Mouse (Mus musculus): ENCODE data around the gene Olig3.

Gene Olig3

GRCm38 (mm10) chr10:19356071-19356583 lies at the start of gene Olig3:
TSS of gene Olig3 (plus strand) at chr10:19356533.
- no peak for DNase-seq (ENCODE audit: low spot score)

GRCm38 (mm10) chr10:19309681-19310395 lies 46.5 kb upstream of the Olig3 start:
- DNase-seq (ENCODE audit: low spot score): no peak

- DNase-seq (ENCODE audit: low spot score): no peak
Measured at GRCm38 (mm10) chr10:19310471-19310870, 45.9 kb upstream of the Olig3 start.

GRCm38 (mm10) chr10:19317962-19318812 lies 38.1 kb upstream of the Olig3 start:
- DNase-seq (ENCODE audit: low spot score): no peak

GRCm38 (mm10) chr10:19321781-19322180 lies 34.6 kb upstream of the Olig3 start:
- DNase-seq (ENCODE audit: low spot score): peak; percentile 5

- DNase-seq (ENCODE audit: low spot score): no peak
Measured at GRCm38 (mm10) chr10:19329191-19329777, 27.0 kb upstream of the Olig3 start.

GRCm38 (mm10) chr10:19333425-19333824 lies 22.9 kb upstream of the Olig3 start:
- no peak for DNase-seq (ENCODE audit: low spot score)

- DNase-seq (ENCODE audit: low spot score): no peak
Measured at GRCm38 (mm10) chr10:19338695-19339630, 17.4 kb upstream of the Olig3 start.

GRCm38 (mm10) chr10:19344039-19344438 lies 12.3 kb upstream of the Olig3 start:
- no peak for DNase-seq (ENCODE audit: low spot score)

- DNase-seq (ENCODE audit: low spot score): no peak
Measured at GRCm38 (mm10) chr10:19349326-19349725, 7.0 kb upstream of the Olig3 start.

GRCm38 (mm10) chr10:19352006-19352877 lies 4.1 kb upstream of the Olig3 start:
- DNase-seq (ENCODE audit: low spot score): no peak

- DNase-seq (ENCODE audit: low spot score): no peak
Measured at GRCm38 (mm10) chr10:19352878-19353301, 3.4 kb upstream of the Olig3 start.

- DNase-seq (ENCODE audit: low spot score): no peak
Measured at GRCm38 (mm10) chr10:19353631-19354030, 2.7 kb upstream of the Olig3 start.

- DNase-seq (ENCODE audit: low spot score): no peak
Measured at GRCm38 (mm10) chr10:19354146-19354545, 2.2 kb upstream of the Olig3 start.

GRCm38 (mm10) chr10:19355076-19355475 lies 1.3 kb upstream of the Olig3 start:
- no peak for DNase-seq (ENCODE audit: low spot score)

GRCm38 (mm10) chr10:19356720-19357641 lies 648 bp downstream of the Olig3 start:
- no peak for DNase-seq (ENCODE audit: low spot score)

- DNase-seq (ENCODE audit: low spot score): no peak
Measured at GRCm38 (mm10) chr10:19357848-19358247, 1.5 kb downstream of the Olig3 start.

GRCm38 (mm10) chr10:19360446-19361300 lies 4.3 kb downstream of the Olig3 start:
- DNase-seq (ENCODE audit: low spot score): no peak
